Mouse (Mus musculus) erythroblast, embryonic 14.5 days (primary cell): ENCODE results near the gene Rpusd2.

Experiments
- GATA1 ChIP-seq: IDR thresholded peaks from 2 replicates; pipeline ENCODE4 v1.6.1; 2012; ENCODE audit warnings: low read length, inconsistent platforms, mixed read lengths
- TAL1 ChIP-seq: IDR thresholded peaks from 3 replicates; pipeline ENCODE4 v1.6.1; 2012; ENCODE audit warnings: low read length, inconsistent platforms, mixed read lengths

DNA sequence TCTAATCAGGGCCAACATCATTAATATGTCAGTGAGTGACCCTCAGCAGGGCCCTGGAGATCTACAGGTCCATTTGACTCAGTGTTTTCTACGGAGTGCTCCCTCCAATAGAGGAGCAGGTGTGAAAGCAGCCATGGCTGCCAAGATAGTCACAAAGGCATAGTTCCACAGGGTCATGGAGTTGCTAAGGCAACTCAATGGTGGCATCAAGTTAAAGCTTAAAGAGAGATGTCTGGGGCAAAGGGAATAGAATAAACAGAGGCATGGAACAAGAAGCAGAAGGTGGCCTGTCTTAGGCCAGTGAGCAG is 37.8 kb upstream of the Rpusd2 start:
- TF ChIP-seq GATA1 (no peak), TAL1 (no peak)
